Mouse (Mus musculus): ENCODE measurements around the gene Ctnnbl1.

Gene Ctnnbl1

GRCm38 (mm10) chr2:157875111-157875510, 137.9 kb downstream of the Ctnnbl1 start:
- peak in 1 of 2 experiments; percentile 23 for DNase-seq (ENCODE audit: low spot score in 2 of 2)

GRCm38 (mm10) chr2:157877394-157877793, 140.2 kb downstream of the Ctnnbl1 start:
- no peak for DNase-seq (ENCODE audit: low spot score in 2 of 2)

GRCm38 (mm10) chr2:157877967-157878366, 140.8 kb downstream of the Ctnnbl1 start:
- DNase-seq (ENCODE audit: low spot score in 2 of 2), result peak; percentile 52 to 61

GRCm38 (mm10) chr2:157881939-157882338, 144.7 kb downstream of the Ctnnbl1 start:
- no peak for DNase-seq (ENCODE audit: low spot score in 2 of 2)

GRCm38 (mm10) chr2:157887275-157888025, 150.2 kb downstream of the Ctnnbl1 start:
- DNase-seq (ENCODE audit: low spot score in 2 of 2), result no peak

GRCm38 (mm10) chr2:157891166-157891565, 154.0 kb downstream of the Ctnnbl1 start:
- peak in 1 of 2 experiments; percentile 20 for DNase-seq (ENCODE audit: low spot score in 2 of 2)

GRCm38 (mm10) chr2:157897131-157897530, 159.9 kb downstream of the Ctnnbl1 start:
- no peak for DNase-seq (ENCODE audit: low spot score in 2 of 2)

GRCm38 (mm10) chr2:157913204-157913636, 176.0 kb downstream of the Ctnnbl1 start:
- DNase-seq (ENCODE audit: low spot score in 2 of 2), result peak; percentile 37 to 55

- peak; percentile 47 to 54 for DNase-seq (ENCODE audit: low spot score in 2 of 2)
Measured at GRCm38 (mm10) chr2:157913705-157914104, 176.5 kb downstream of the Ctnnbl1 start.

GRCm38 (mm10) chr2:157914105-157914764, 177.0 kb downstream of the Ctnnbl1 start, which contains the start of gene Vstm2l:
TSS of gene Vstm2l (plus strand) at chr2:157914653.
- peak; percentile 70 to 76 for DNase-seq (ENCODE audit: low spot score in 2 of 2)

- DNase-seq (ENCODE audit: low spot score in 2 of 2), result peak; percentile 47 to 64
Measured at GRCm38 (mm10) chr2:157914889-157915517, 177.8 kb downstream of the Ctnnbl1 start.

- DNase-seq (ENCODE audit: low spot score in 2 of 2), result no peak
Measured at GRCm38 (mm10) chr2:157918529-157918928, 181.3 kb downstream of the Ctnnbl1 start.

- DNase-seq (ENCODE audit: low spot score in 2 of 2), result no peak
Measured at GRCm38 (mm10) chr2:157921551-157921950, 184.3 kb downstream of the Ctnnbl1 start.

GRCm38 (mm10) chr2:157923406-157923805, 186.2 kb downstream of the Ctnnbl1 start:
- DNase-seq (ENCODE audit: low spot score in 2 of 2), result no peak

- DNase-seq (ENCODE audit: low spot score in 2 of 2), result no peak
Measured at GRCm38 (mm10) chr2:157924504-157924903, 187.3 kb downstream of the Ctnnbl1 start.

GRCm38 (mm10) chr2:157926502-157926901, 189.3 kb downstream of the Ctnnbl1 start:
- DNase-seq (ENCODE audit: low spot score in 2 of 2), result no peak

- DNase-seq (ENCODE audit: low spot score in 2 of 2), result peak in 1 of 2 experiments; percentile 46
Measured at GRCm38 (mm10) chr2:157926927-157927326, 189.7 kb downstream of the Ctnnbl1 start.

GRCm38 (mm10) chr2:157927397-157927796, 190.2 kb downstream of the Ctnnbl1 start:
- DNase-seq (ENCODE audit: low spot score in 2 of 2), result no peak

GRCm38 (mm10) chr2:157927815-157928214, 190.6 kb downstream of the Ctnnbl1 start:
- DNase-seq (ENCODE audit: low spot score in 2 of 2), result no peak

GRCm38 (mm10) chr2:157932655-157933054, 195.5 kb downstream of the Ctnnbl1 start:
- DNase-seq (ENCODE audit: low spot score in 2 of 2), result no peak

GRCm38 (mm10) chr2:157935444-157936171, 198.4 kb downstream of the Ctnnbl1 start:
- no peak for DNase-seq (ENCODE audit: low spot score in 2 of 2)

- no peak for DNase-seq (ENCODE audit: low spot score in 2 of 2)
Measured at GRCm38 (mm10) chr2:157936676-157937075, 199.5 kb downstream of the Ctnnbl1 start.
